Mouse (Mus musculus) hindbrain, embryonic 11.5 days (tissue): ENCODE measurements around the gene Fam160a1. TPM values are rescaled to one million over a fixed set of nuclear protein-coding genes. Genes with fewer than 3 reads are reported as not detected.

ENCODE experiments used
- ATAC-seq: fragments of 200-750 bp; cut with Nextera tagmentation; 2 replicates; pipeline ENCODE4 v1.8.0; 2017; ENCODE audit warnings: mild to moderate bottlenecking, moderate TSS enrichment, moderate library complexity; ENCODE audit not compliant: low FRiP score
- DNase-seq: peaks from one replicate; pipeline ENCODE4 v3.0.0-alpha.2; 2015; ENCODE audit warnings: low spot score
- H3K27ac ChIP-seq: fragments of 300-500 bp; sonication (generic); 2 replicates; pipeline ENCODE4 v1.5.1; 2014; ENCODE audit warnings: mild to moderate bottlenecking, low read depth, low read length
- H3K27me3 ChIP-seq: fragments of 300-500 bp; sonication (generic); 2 replicates; pipeline ENCODE4 v1.6.1; 2014; ENCODE audit warnings: mild to moderate bottlenecking, low read length, moderate library complexity, mixed read lengths; ENCODE audit not compliant: control insufficient read depth, insufficient read depth
- H3K36me3 ChIP-seq: fragments of 300-500 bp; sonication (generic); 2 replicates; pipeline ENCODE4 v1.6.1; 2014; ENCODE audit warnings: mild to moderate bottlenecking, low read length, moderate library complexity, mixed read lengths; ENCODE audit not compliant: control insufficient read depth, insufficient read depth
- H3K4me1 ChIP-seq: fragments of 300-500 bp; sonication (generic); replicated peaks from 2 replicates; pipeline ENCODE4 v1.6.1; 2014; ENCODE audit warnings: low read length, mixed read lengths; ENCODE audit not compliant: control insufficient read depth, insufficient read depth
- H3K4me2 ChIP-seq: fragments of 300-500 bp; sonication (generic); replicated peaks from 2 replicates; pipeline ENCODE4 v1.6.1; 2014; ENCODE audit warnings: mild to moderate bottlenecking, low read depth, low read length
- H3K4me3 ChIP-seq: fragments of 300-500 bp; sonication (generic); 2 replicates; pipeline ENCODE4 v1.5.1; 2014; ENCODE audit warnings: low read depth, low read length
- H3K9ac ChIP-seq: fragments of 300-500 bp; sonication (generic); 2 replicates; pipeline ENCODE4 v1.6.1; 2014; ENCODE audit warnings: low read depth, low read length
- H3K9me3 ChIP-seq: fragments of 300-500 bp; sonication (generic); 2 replicates; pipeline ENCODE4 v1.6.1; 2016; ENCODE audit warnings: low read length; ENCODE audit not compliant: control insufficient read depth
- WGBS: fragments of 180-500 bp; shearing (Covaris S2); extraction: QIAGEN DNeasy Blood & Tissue Kit; methylation state at CpG from one replicate; pipeline ENCODE4 v1.1.7; 2014; 5-methylcytosine and 5-hydroxymethylcytosine counted together
- polyA plus RNA-seq: library from polyadenylated mRNA; unstranded; fragments of >200 nt; fragmentation: Nextera tagmentation; extraction: Ambion mirVana; gene quantifications from 2 replicates; pipeline ENCODE4 v1.2.1, GENCODE M21; 2014

The Fam160a1 gene
- polyA plus RNA-seq, 1 experiment from 2014 or later: 0.60 TPM

DNA sequence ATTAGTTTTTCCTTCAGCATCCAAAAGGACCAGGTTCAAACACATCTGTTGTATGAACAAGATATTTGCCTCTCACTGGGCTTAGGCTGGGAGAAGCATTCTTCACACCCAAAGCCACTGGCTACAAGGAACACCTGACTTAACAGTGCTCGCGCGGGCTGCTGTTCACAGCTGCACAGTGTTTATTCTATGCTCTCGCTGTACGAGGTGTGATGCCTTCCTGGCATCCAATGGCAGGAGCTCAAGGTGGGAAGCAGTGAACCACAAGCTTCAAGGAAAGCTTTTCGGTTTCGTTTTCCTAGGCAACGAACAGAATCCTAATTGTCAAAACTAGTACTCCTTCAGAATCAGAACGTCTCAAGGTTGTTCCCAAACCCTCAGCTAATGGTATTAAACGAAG lies 40.4 kb downstream of the Fam160a1 start:
- DNase-seq (no peak), ATAC-seq (no peak)
- no peaks in the 10 kb centered on the region for H3K4me1 ChIP-seq
- H3K36me3 ChIP-seq: no peaks in the 10 kb centered on the region
- H3K27ac ChIP-seq: no peak overlapping the region
- no peaks in the 10 kb centered on the region for H3K9me3 ChIP-seq
- H3K9ac ChIP-seq: no peak overlapping the region
- no peak overlapping the region for H3K4me2 ChIP-seq
- WGBS: 83% methylated on average over 10 of the region's 10 CpGs
- H3K27me3 ChIP-seq: no peaks in the 10 kb centered on the region
- H3K4me3 ChIP-seq: no peak overlapping the region

DNA sequence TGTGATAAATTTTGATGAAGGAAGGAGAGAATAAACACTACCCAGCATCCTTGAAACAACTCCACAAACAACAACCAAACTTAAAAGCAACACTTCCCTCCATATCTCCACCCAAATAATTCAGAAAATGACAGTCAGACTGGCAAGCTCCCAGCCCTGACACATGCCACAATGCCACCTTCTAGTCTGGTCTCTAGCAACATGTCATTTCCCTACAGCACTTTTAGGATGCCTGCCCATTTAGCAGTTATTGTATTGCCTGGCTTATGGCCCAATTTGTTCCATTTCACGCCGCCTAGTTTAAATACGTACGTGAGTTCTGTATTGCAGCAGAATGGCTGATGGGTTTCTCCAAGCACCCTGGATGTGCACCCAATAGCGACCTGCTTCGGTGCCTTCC lies 41.0 kb downstream of the Fam160a1 start:
- Histone ChIP-seq H3K9ac (no peak overlapping the region), H3K36me3 (no peaks in the 10 kb centered on the region), H3K9me3 (no peaks in the 10 kb centered on the region), H3K27ac (no peak overlapping the region), H3K4me1 (no peaks in the 10 kb centered on the region), H3K27me3 (no peaks in the 10 kb centered on the region), H3K4me3 (no peak overlapping the region), H3K4me2 (no peak overlapping the region)
- ATAC-seq: no peak
- 86% methylated on average over 6 of the region's 6 CpGs for WGBS
- DNase-seq: no peak

DNA sequence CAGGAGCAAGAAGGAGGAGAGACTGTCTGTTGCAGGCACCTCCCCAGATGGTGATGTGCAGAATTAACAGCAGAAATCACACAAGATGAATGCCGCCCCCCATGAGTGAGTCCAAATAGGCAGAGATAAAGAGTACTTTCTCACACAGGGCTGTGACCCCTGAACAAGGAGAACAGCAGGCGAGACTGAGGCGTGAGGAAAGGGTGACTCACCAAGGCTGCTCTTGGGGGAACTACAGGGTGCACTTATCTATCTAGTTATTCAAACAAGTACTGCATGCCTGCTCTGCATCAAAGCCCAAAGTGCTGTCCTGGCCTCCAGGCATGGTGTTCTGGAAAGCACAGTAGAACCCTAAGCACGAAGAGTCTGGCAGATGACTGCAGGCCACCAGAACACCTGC lies 43.2 kb downstream of the Fam160a1 start:
- no peak overlapping the region for H3K4me3 ChIP-seq
- H3K27me3 ChIP-seq: no peaks in the 10 kb centered on the region
- no peak overlapping the region for H3K4me2 ChIP-seq
- WGBS: 81% methylated on average over 4 of the region's 4 CpGs
- no peaks in the 10 kb centered on the region for H3K4me1 ChIP-seq
- no peak overlapping the region for H3K27ac ChIP-seq
- no peak overlapping the region for H3K9ac ChIP-seq
- no peaks in the 10 kb centered on the region for H3K9me3 ChIP-seq
- no peaks in the 10 kb centered on the region for H3K36me3 ChIP-seq
- no peak for ATAC-seq
- DNase-seq: no peak

DNA sequence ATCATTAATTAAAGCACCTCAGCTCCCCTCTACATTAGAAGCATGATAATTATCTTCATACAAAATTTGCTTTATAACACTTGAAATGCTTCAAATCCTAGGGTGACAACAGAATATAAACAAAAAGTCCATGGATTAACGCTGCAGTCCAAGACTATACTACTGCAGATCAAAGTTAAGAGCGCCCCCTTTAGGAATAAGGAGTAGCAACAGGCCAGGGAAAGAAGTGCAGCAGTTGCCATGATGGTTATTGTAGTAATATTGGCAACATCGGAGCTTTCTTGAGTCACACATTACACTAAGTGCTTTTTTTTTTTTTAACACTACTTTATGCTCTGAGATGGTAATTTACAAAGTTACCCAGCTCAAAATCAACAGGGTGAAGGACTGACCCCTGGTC lies 43.7 kb downstream of the Fam160a1 start:
- WGBS: 43% methylated on average over 3 of the region's 3 CpGs
- Histone ChIP-seq H3K4me2 (no peak overlapping the region), H3K27me3 (no peaks in the 10 kb centered on the region), H3K4me1 (no peaks in the 10 kb centered on the region), H3K9me3 (no peaks in the 10 kb centered on the region), H3K9ac (no peak overlapping the region), H3K27ac (no peak overlapping the region), H3K36me3 (no peaks in the 10 kb centered on the region), H3K4me3 (no peak overlapping the region)
- ATAC-seq (no peak), DNase-seq (no peak)

DNA sequence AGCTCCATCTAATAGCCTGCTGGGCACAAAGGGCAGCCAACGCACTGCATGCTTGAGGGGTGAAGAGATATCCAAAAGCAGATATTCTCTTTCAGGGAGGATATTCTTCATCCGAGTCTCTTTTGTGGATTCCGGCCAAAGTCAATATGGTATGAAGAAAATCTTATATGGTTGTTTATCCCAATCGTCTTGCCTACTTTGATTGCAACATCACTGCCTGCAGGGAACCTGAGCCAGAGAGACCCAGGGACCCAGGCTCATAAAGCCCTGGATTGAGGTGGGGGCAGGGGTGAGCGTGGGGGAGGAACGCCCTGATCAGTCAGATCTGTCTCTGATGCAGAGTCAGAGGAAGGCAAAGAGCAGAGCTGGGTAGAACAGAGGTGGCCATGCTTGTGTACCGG lies 52.2 kb downstream of the Fam160a1 start:
- Histone ChIP-seq H3K9me3 (no peaks in the 10 kb centered on the region), H3K4me1 (no peaks in the 10 kb centered on the region), H3K9ac (no peak overlapping the region), H3K4me2 (no peak overlapping the region), H3K36me3 (no peaks in the 10 kb centered on the region), H3K27me3 (no peaks in the 10 kb centered on the region), H3K27ac (no peak overlapping the region), H3K4me3 (no peak overlapping the region)
- WGBS: 79% methylated on average over 7 of the region's 7 CpGs
- DNase-seq (no peak), ATAC-seq (no peak)

DNA sequence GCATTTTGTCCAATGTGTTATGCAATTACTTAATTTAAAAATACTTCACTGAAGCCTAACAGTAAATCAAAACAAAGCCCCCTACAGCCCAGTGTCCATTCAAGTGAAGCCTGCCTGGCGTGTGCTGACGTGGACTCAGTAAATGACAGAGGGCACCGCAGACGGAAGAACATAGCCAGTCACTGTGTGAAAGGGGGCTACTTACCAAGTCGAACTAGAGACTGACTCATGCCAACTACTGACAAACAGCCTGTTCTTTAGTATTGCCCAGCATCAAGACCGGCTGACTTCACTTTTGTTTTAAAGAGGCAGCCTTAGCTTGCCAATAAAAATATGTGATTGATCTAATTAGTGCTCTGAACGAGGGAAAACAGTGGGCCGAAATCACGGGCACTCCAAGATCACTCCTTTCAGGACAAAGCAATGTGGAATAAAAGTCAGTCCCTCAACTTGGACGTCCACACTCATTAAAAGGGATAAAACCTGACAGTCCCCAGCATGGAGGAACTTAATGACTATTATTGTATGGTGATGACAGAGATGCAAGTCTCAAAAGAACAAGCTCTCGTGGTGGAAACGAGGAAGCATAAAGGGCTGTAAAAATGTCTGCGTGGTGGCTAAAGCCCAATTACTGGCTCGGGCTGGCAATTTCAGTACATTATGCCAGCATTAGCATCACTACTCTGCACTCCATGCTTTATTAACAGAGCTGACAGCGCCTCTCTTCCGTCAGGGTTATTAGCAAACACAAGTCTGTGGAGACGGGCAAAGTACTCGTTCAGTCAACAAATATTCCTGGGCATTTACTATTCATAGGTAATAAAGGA lies 52.9 kb downstream of the Fam160a1 start:
- no peaks in the 10 kb centered on the region for H3K27me3 ChIP-seq
- 72% methylated on average over 18 of the region's 18 CpGs for WGBS
- H3K4me2 ChIP-seq: no peak overlapping the region
- no peak overlapping the region for H3K27ac ChIP-seq
- no peaks in the 10 kb centered on the region for H3K4me1 ChIP-seq
- no peaks in the 10 kb centered on the region for H3K9me3 ChIP-seq
- DNase-seq: no peak
- no peak for ATAC-seq
- no peaks in the 10 kb centered on the region for H3K36me3 ChIP-seq
- no peak overlapping the region for H3K4me3 ChIP-seq
- no peak overlapping the region for H3K9ac ChIP-seq

DNA sequence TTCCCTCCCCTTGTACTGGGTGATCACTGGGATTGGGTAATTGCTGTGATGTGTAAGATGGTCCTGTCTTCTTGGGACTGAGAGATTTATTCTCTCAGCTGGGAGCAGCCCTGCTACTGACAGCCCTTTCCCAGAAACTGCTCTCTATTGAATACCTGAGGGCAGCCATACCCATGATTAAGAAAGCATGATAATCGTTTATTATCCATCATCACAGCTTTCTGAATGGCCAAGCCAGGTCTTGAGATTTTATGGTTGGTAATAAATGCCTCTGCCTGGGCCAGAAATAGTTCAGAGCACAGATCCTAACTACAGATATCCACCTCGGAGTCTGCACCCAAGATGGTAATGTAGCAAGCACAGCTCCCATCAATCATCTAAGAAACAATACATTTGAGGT lies 59.1 kb downstream of the Fam160a1 start:
- H3K27me3 ChIP-seq: no peaks in the 10 kb centered on the region
- H3K4me3 ChIP-seq: no peak overlapping the region
- H3K27ac ChIP-seq: no peak overlapping the region
- WGBS: 72% methylated on average over 2 of the region's 2 CpGs
- no peaks in the 10 kb centered on the region for H3K9me3 ChIP-seq
- ATAC-seq (no peak), DNase-seq (no peak)
- no peaks in the 10 kb centered on the region for H3K36me3 ChIP-seq
- no peaks in the 10 kb centered on the region for H3K4me1 ChIP-seq
- H3K9ac ChIP-seq: no peak overlapping the region
- no peak overlapping the region for H3K4me2 ChIP-seq

DNA sequence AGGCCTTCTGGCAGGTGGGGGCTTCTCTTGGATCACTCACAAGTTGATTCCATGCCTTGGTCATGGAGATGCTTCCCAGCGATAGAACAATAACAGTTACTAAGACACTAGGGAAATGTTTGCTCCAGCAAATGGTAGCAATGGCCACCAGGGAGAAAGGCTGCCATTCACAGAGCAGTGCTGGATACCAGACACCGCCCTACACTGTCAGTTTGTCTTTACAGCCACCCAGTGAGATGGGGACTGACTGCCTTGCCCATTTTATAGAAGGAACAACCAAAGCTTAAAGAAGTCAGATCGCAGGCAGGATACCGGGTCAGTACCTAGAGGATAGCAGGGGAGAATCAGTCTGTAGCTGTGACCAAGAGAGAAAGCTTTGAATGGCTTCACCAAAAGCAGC lies 59.7 kb downstream of the Fam160a1 start:
- Histone ChIP-seq H3K9ac (no peak overlapping the region), H3K4me1 (no peaks in the 10 kb centered on the region), H3K27ac (no peak overlapping the region), H3K36me3 (no peaks in the 10 kb centered on the region), H3K9me3 (no peaks in the 10 kb centered on the region), H3K4me2 (no peak overlapping the region), H3K4me3 (no peak overlapping the region), H3K27me3 (no peaks in the 10 kb centered on the region)
- ATAC-seq: no peak
- no peak for DNase-seq
- 86% methylated on average over 4 of the region's 4 CpGs for WGBS

DNA sequence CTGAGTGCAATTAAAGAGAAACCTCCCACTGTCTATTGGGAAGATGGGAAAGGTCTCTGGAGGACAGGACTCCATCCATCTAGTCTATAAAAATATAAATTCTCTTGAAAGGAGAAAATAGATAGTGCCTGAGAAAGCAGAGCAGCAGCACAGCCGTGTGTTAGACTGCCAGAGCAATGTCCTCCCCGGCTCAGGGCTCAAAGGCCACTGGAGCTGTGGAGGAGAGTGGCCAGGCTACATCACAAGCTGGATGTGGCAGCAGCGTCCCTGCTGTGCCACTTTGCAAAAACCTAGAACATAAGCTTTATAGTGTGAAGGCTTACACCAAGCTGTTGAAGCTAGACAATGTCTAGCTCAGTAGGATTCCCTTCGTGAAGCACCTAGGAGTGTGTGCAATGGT lies 67.7 kb downstream of the Fam160a1 start:
- no peak overlapping the region for H3K27ac ChIP-seq
- no peaks in the 10 kb centered on the region for H3K9me3 ChIP-seq
- no peak overlapping the region for H3K4me2 ChIP-seq
- WGBS: 56% methylated on average over 4 of the region's 4 CpGs
- H3K4me3 ChIP-seq: no peak overlapping the region
- H3K4me1 ChIP-seq: no peaks in the 10 kb centered on the region
- no peak for ATAC-seq
- no peaks in the 10 kb centered on the region for H3K36me3 ChIP-seq
- no peak overlapping the region for H3K9ac ChIP-seq
- H3K27me3 ChIP-seq: no peaks in the 10 kb centered on the region
- no peak for DNase-seq
